Mouse (Mus musculus): Measurements from ENCODE around the gene Coq8b. TPM values are rescaled to one million over a fixed set of nuclear protein-coding genes. Genes with fewer than 3 reads are reported as not detected.
A peak's percentile ranks its signal among the peaks of the same experiment; 100 is the strongest.

Coq8b gene
- polyA plus RNA-seq, 1 experiment: 28.9 TPM

GRCm38 (mm10) chr7:27195681-27196611, 36.9 kb upstream of the Coq8b start, which contains the start of the genes BC024978 and Snrpa:
TSS of gene BC024978 (plus strand) at chr7:27195781.
TSS of gene Snrpa (minus strand) at chr7:27196271.
- WGBS: under 1% methylated on average over 64 of the region's 64 CpGs
- TF ChIP-seq CTCF (IDR thresholded peaks at IDR 0.05; ENCODE audit: extremely low read depth, insufficient read depth, insufficient read length, insufficient replicate concordance) (no peak), POLR2A (IDR thresholded peaks at IDR 0.05; ENCODE audit: low read depth, low read length) (no peak; the same call in 1 of the 2 replicates)
- H3K4me1 ChIP-seq (ENCODE audit: control insufficient read depth, insufficient read depth, insufficient read length): peaks cover 5% of the 10 kb centered on the region; the same call in 1 of the 2 replicates

DNA sequence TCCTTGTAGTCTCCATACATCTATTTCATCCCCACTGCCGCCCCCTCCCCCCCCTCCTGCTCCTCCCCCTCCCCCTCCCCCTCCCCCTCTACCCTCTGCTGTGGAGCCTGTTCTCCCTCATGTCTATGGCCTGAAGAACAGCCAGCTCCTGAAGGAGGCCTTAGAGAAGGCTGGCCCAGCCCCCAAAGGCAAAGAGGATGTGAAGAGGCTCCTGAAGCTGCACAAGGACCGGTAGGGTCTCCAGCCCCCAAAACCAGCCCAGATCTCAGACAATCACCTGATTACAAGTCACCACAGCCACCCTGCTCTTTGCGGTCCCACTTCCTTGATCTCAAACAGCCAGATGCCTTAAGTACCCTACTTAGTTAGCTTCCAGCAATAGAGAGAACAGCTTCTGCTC, 35.7 kb upstream of the Coq8b start:
- no peak for TF ChIP-seq CTCF (IDR thresholded peaks at IDR 0.05; ENCODE audit: extremely low read depth, insufficient read depth, insufficient read length, insufficient replicate concordance)
- no peak for TF ChIP-seq POLR2A (IDR thresholded peaks at IDR 0.05; ENCODE audit: low read depth, low read length)
- Histone ChIP-seq H3K4me1 (ENCODE audit: control insufficient read depth, insufficient read depth, insufficient read length) (peaks cover 5% of the 10 kb centered on the region; the same call in 1 of the 2 replicates), H3K4me3 (ENCODE audit: extremely low read depth, insufficient read depth, insufficient read length) (no peak overlapping the region), H3K36me3 (ENCODE audit: control insufficient read depth, insufficient read depth, low read length) (peaks cover 9% of the 10 kb centered on the region), H3K27me3 (ENCODE audit: control insufficient read depth, insufficient read depth, low read length) (no peaks in the 10 kb centered on the region), H3K27ac (ENCODE audit: insufficient read depth, low read length) (peak overlapping the region; percentile 19; the same call in 1 of the 2 replicates)
- WGBS: 88% methylated on average over 3 of the region's 3 CpGs
- DNase-seq (ENCODE audit: low read depth in 1 of 2, low spot score in 2 of 2): no peak

More at GRCm38 (mm10) chr7:27195681-27196611, 36.9 kb upstream of the Coq8b start, which contains the start of the genes BC024978 and Snrpa:
- Histone ChIP-seq H3K27me3 (ENCODE audit: control insufficient read depth, insufficient read depth, low read length) (no peaks in the 10 kb centered on the region), H3K4me3 (ENCODE audit: extremely low read depth, insufficient read depth, insufficient read length) (peak within 1 kb of the TSS; percentile 82), H3K27ac (ENCODE audit: insufficient read depth, low read length) (peak within 1 kb of the TSS; percentile 93), H3K36me3 (ENCODE audit: control insufficient read depth, insufficient read depth, low read length) (peaks cover 11% of the 10 kb centered on the region)
- peak; percentile 95 to 100 for DNase-seq (ENCODE audit: low read depth in 1 of 2, low spot score in 2 of 2)

GRCm38 (mm10) chr7:27197634-27198033, 35.2 kb upstream of the Coq8b start:
- peaks cover 5% of the 10 kb centered on the region; the same call in 1 of the 2 replicates for H3K4me1 ChIP-seq (ENCODE audit: control insufficient read depth, insufficient read depth, insufficient read length)
- peaks cover 7% of the 10 kb centered on the region for H3K36me3 ChIP-seq (ENCODE audit: control insufficient read depth, insufficient read depth, low read length)
- 90% methylated on average over 8 of the region's 8 CpGs for WGBS
- TF ChIP-seq POLR2A (IDR thresholded peaks at IDR 0.05; ENCODE audit: low read depth, low read length) (no peak), CTCF (IDR thresholded peaks at IDR 0.05; ENCODE audit: extremely low read depth, insufficient read depth, insufficient read length, insufficient replicate concordance) (no peak)
- no peak for DNase-seq (ENCODE audit: low read depth in 1 of 2, low spot score in 2 of 2)
- H3K27me3 ChIP-seq (ENCODE audit: control insufficient read depth, insufficient read depth, low read length): no peaks in the 10 kb centered on the region
- peak overlapping the region; percentile 19; the same call in 1 of the 2 replicates for H3K27ac ChIP-seq (ENCODE audit: insufficient read depth, low read length)
- H3K4me3 ChIP-seq (ENCODE audit: extremely low read depth, insufficient read depth, insufficient read length): no peak overlapping the region

DNA sequence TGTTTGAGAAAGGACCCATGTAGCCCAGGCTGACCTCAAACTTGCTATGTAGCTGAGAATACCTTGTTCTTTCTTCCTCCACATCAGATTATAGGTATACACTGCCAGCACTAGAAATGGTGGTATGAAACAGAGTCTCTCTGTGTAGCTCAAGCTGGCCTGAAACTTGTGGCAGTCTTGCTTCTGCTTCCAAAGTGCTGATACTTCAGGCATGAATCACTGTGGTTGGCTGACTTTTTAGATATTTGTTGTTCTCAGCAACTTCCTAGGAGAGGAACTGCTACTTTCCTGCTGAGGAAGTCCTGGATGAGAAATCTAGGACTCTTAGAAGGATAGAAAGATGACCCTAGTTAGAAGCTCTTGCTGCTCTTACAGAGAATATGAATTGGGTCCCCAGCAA, 34.5 kb upstream of the Coq8b start:
- no peak overlapping the region for H3K4me3 ChIP-seq (ENCODE audit: extremely low read depth, insufficient read depth, insufficient read length)
- no peak for TF ChIP-seq CTCF (IDR thresholded peaks at IDR 0.05; ENCODE audit: extremely low read depth, insufficient read depth, insufficient read length, insufficient replicate concordance)
- TF ChIP-seq POLR2A (IDR thresholded peaks at IDR 0.05; ENCODE audit: low read depth, low read length): no peak
- H3K4me1 ChIP-seq (ENCODE audit: control insufficient read depth, insufficient read depth, insufficient read length): peaks cover 5% of the 10 kb centered on the region; the same call in 1 of the 2 replicates
- no peaks in the 10 kb centered on the region for H3K27me3 ChIP-seq (ENCODE audit: control insufficient read depth, insufficient read depth, low read length)
- no peak overlapping the region for H3K27ac ChIP-seq (ENCODE audit: insufficient read depth, low read length)
- H3K36me3 ChIP-seq (ENCODE audit: control insufficient read depth, insufficient read depth, low read length): peaks cover 7% of the 10 kb centered on the region
- DNase-seq (ENCODE audit: low read depth in 1 of 2, low spot score in 2 of 2): no peak

GRCm38 (mm10) chr7:27198779-27199178, 34.0 kb upstream of the Coq8b start:
- no peak overlapping the region for H3K27ac ChIP-seq (ENCODE audit: insufficient read depth, low read length)
- no peak for DNase-seq (ENCODE audit: low read depth in 1 of 2, low spot score in 2 of 2)
- TF ChIP-seq CTCF (IDR thresholded peaks at IDR 0.05; ENCODE audit: extremely low read depth, insufficient read depth, insufficient read length, insufficient replicate concordance): no peak
- no peak for TF ChIP-seq POLR2A (IDR thresholded peaks at IDR 0.05; ENCODE audit: low read depth, low read length)
- H3K4me3 ChIP-seq (ENCODE audit: extremely low read depth, insufficient read depth, insufficient read length): no peak overlapping the region
- H3K4me1 ChIP-seq (ENCODE audit: control insufficient read depth, insufficient read depth, insufficient read length): peaks cover 5% of the 10 kb centered on the region; the same call in 1 of the 2 replicates
- no peaks in the 10 kb centered on the region for H3K27me3 ChIP-seq (ENCODE audit: control insufficient read depth, insufficient read depth, low read length)
- WGBS: 91% methylated on average over 8 of the region's 8 CpGs
- H3K36me3 ChIP-seq (ENCODE audit: control insufficient read depth, insufficient read depth, low read length): peaks cover 7% of the 10 kb centered on the region

GRCm38 (mm10) chr7:27203730-27204449, 28.9 kb upstream of the Coq8b start:
- WGBS: 97% methylated on average over 8 of the region's 8 CpGs
- Histone ChIP-seq H3K27me3 (ENCODE audit: control insufficient read depth, insufficient read depth, low read length) (no peaks in the 10 kb centered on the region), H3K4me1 (ENCODE audit: control insufficient read depth, insufficient read depth, insufficient read length) (no peaks in the 10 kb centered on the region), H3K27ac (ENCODE audit: insufficient read depth, low read length) (no peak overlapping the region), H3K36me3 (ENCODE audit: control insufficient read depth, insufficient read depth, low read length) (peaks cover 12% of the 10 kb centered on the region), H3K4me3 (ENCODE audit: extremely low read depth, insufficient read depth, insufficient read length) (no peak overlapping the region)
- no peak for DNase-seq (ENCODE audit: low read depth in 1 of 2, low spot score in 2 of 2)
- TF ChIP-seq CTCF (IDR thresholded peaks at IDR 0.05; ENCODE audit: extremely low read depth, insufficient read depth, insufficient read length, insufficient replicate concordance) (no peak), POLR2A (IDR thresholded peaks at IDR 0.05; ENCODE audit: low read depth, low read length) (no peak)

Measured in spleen, adult 2 months (tissue).